Mouse (Mus musculus): ENCODE measurements around the gene Stx7. TPM values are rescaled to one million over a fixed set of nuclear protein-coding genes. Genes with fewer than 3 reads are reported as not detected.

The Stx7 gene
- total RNA-seq, 2 experiments from 2014 or later = 131 to 136 TPM

GRCm38 (mm10) chr10:24235426-24236283 is 86.6 kb downstream of the Stx7 start:
- Histone ChIP-seq H3K27ac (no peak overlapping the region), H3K4me3 (peak overlapping the region; percentile 40)
- no peak for DNase-seq (ENCODE audit: low spot score in 2 of 2)
- no peak for TF ChIP-seq CTCF (conservative IDR thresholded peaks at IDR 0.05)

Other genes with a start within 250 kb of the Stx7 start
- not detected for gene Taar1, start 228.9 kb upstream of the Stx7 start, total RNA-seq (2021)
- not detected for gene Taar2, start 210.7 kb upstream of the Stx7 start, total RNA-seq (2021)
- not detected for gene Taar3, start 199.7 kb upstream of the Stx7 start, total RNA-seq (2021)
- gene Taar4, start 188.8 kb upstream of the Stx7 start, total RNA-seq (2021) = not detected
- gene Taar5, start 178.6 kb upstream of the Stx7 start, total RNA-seq (2021) = not detected
- not detected for gene Taar6, start 163.7 kb upstream of the Stx7 start, total RNA-seq (2021)
- not detected for gene Taar7a, start 155.8 kb upstream of the Stx7 start, total RNA-seq (2021)
- not detected for gene Taar7b, start 149.4 kb upstream of the Stx7 start, total RNA-seq (2021)
- not detected for gene Taar7d, start 122.1 kb upstream of the Stx7 start, total RNA-seq (2021)
- not detected for gene Taar7e, start 111.7 kb upstream of the Stx7 start, total RNA-seq (2021)
- not detected for gene Taar7f, start 99.8 kb upstream of the Stx7 start, total RNA-seq (2021)
- not detected for gene Taar8a, start 72.8 kb upstream of the Stx7 start, total RNA-seq (2021)
- gene Taar8b, start 57.0 kb upstream of the Stx7 start, total RNA-seq (2021) = not detected
- gene Taar8c, start 47.4 kb upstream of the Stx7 start, total RNA-seq (2021) = not detected
- gene Taar9, start 39.8 kb upstream of the Stx7 start, total RNA-seq (2021) = not detected
- gene Moxd1, start 74.2 kb downstream of the Stx7 start, total RNA-seq (2021) = 10 to 100 TPM; 10.8 to 15.8 TPM

Data from layer of hippocampus, adult 2 months (tissue).